Mouse (Mus musculus) inflammation-experienced regulatory T-cells, adult 16 weeks (primary cell): ENCODE measurements around the gene Triml2. TPM values are rescaled to one million over a fixed set of nuclear protein-coding genes. Genes with fewer than 3 reads are reported as not detected.

Experiments
- polyA plus RNA-seq: library from polyadenylated mRNA; unstranded; fragments of 100-300 nt; shearing (Covaris generic); gene quantifications from one replicate; pipeline ENCODE4 v1.2.1, GENCODE M21; 2017

Gene Triml2
- polyA plus RNA-seq = not detected

GRCm38 (mm10) chr8:43180054-43180690 lies at the start of gene Triml2:
Gene Triml2, plus strand, starts transcription at chr8:43180541.

DNA sequence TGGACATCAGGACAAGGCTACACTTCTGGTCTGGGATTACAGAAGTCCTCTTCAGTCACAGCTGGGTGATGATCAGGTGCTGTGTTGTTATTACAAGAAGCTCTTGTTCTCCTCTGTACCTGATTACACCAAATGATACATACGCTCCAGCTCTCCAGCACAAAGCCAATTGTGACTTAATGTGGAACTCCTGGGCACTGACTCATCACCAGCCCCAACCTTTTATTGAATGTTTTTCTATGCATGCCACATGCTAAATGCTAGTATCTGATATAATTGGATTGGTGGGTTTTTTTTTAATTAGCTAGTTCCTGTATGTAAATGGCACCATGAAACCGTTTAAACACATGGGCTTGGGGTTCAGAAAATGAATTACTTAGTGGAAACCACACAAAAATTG lies 39.0 kb upstream of the Triml2 start, which contains the start of gene Triml1:
TSS of gene Triml1 (minus strand) at position 101 of the 400 bp plus-strand sequence.

Other genes starting within 250 kb of the Triml2 start
- gene Triml1, start 39.1 kb upstream of the Triml2 start, polyA plus RNA-seq = not detected
- not detected for gene Zfp42, start 126.4 kb downstream of the Triml2 start, polyA plus RNA-seq